Mouse (Mus musculus) forebrain, postnatal 0 days (tissue): ENCODE results near the gene Il1rap. TPM values are rescaled to one million over a fixed set of nuclear protein-coding genes. Genes with fewer than 3 reads are reported as not detected.

Experiments used
- ATAC-seq: fragments of 200-750 bp; cut with Nextera tagmentation; 2 replicates; pipeline ENCODE4 v1.8.0; 2017; ENCODE audit warnings: mild to moderate bottlenecking, moderate library complexity
- DNase-seq: peaks from one replicate; pipeline ENCODE4 v3.0.0-alpha.2; 2015
- H3K27ac ChIP-seq: fragments of 300-500 bp; sonication (generic); 2 replicates; pipeline ENCODE4 v1.5.1; 2014; ENCODE audit warnings: low read depth, mild to moderate bottlenecking, antibody characterized with exemption, low read length, moderate library complexity, mixed read lengths
- H3K27me3 ChIP-seq: fragments of 300-500 bp; sonication (generic); 2 replicates; pipeline ENCODE4 v1.6.1; 2014; ENCODE audit warnings: mild to moderate bottlenecking, low read length, mixed read lengths; ENCODE audit not compliant: insufficient read depth
- H3K36me3 ChIP-seq: fragments of 300-500 bp; sonication (generic); 2 replicates; pipeline ENCODE4 v1.6.1; 2014; ENCODE audit warnings: mild to moderate bottlenecking, moderate library complexity; ENCODE audit not compliant: insufficient read depth
- H3K4me1 ChIP-seq: fragments of 300-500 bp; sonication (generic); 2 replicates; pipeline ENCODE4 v1.6.1; 2014; ENCODE audit warnings: antibody characterized with exemption; ENCODE audit not compliant: insufficient read depth
- H3K4me2 ChIP-seq: fragments of 300-500 bp; sonication (generic); 2 replicates; pipeline ENCODE4 v1.6.1; 2014; ENCODE audit warnings: low read depth, mild to moderate bottlenecking, moderate library complexity
- H3K4me3 ChIP-seq: fragments of 300-500 bp; sonication (generic); 2 replicates; pipeline ENCODE4 v1.5.1; 2014; ENCODE audit warnings: low read depth, low read length, mixed read lengths
- H3K9ac ChIP-seq: fragments of 300-500 bp; sonication (generic); 2 replicates; pipeline ENCODE4 v1.6.1; 2014; ENCODE audit warnings: mild to moderate bottlenecking
- H3K9me3 ChIP-seq: fragments of 300-500 bp; sonication (generic); 2 replicates; pipeline ENCODE4 v1.6.1; 2016; ENCODE audit warnings: low read length
- CTCF ChIP-seq: sonication (generic); IDR thresholded peaks from 2 replicates; pipeline ENCODE4 v1.5.1; 2016; ENCODE audit warnings: antibody characterized with exemption, control low read depth, low read depth
- WGBS: fragments of 180-500 bp; shearing (Covaris S2); extraction: QIAGEN DNeasy Blood & Tissue Kit; methylation state at CpG from one replicate; pipeline ENCODE4 v1.1.7; 2014; 5-methylcytosine and 5-hydroxymethylcytosine counted together
- polyA plus RNA-seq: library from polyadenylated mRNA; unstranded; fragments of >200 nt; fragmentation: Nextera tagmentation; extraction: Ambion mirVana; gene quantifications from 2 replicates; pipeline ENCODE4 v1.2.1, GENCODE M21; 2015
- total RNA-seq: library from RNA; depleted of rRNA; stranded (reverse); fragments of >200 nt; gene quantifications from 2 replicates; pipeline ENCODE4 v1.2.3, GENCODE M21; 2014

Il1rap gene
- total and polyA plus RNA-seq, 2 experiments from 2014 or later: 4.7 to 9.3 TPM

DNA sequence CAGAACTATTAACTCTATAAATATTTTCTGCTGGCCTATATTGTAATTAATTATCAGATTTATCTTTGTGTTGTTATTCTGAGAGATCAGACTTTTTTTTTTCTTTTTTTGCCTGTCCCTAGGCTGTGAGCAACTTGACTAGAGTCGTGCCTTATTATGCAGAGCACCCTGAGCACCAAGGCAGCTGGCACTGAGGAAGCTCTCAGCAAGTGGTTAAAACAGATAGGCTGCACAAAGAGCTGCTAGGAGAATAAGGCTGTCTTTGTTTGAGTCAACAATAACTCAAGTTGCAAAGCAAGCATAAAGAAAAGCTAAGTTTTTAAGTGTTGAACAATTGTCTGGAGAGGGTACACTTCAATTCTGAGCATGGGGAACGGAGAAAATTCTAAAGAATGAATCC, 19.8 kb upstream of the Il1rap start:
- Histone ChIP-seq H3K4me1 (no peaks in the 10 kb centered on the region), H3K4me2 (no peak overlapping the region), H3K4me3 (no peak overlapping the region), H3K9ac (no peak overlapping the region), H3K9me3 (no peaks in the 10 kb centered on the region), H3K27ac (no peak overlapping the region), H3K27me3 (no peaks in the 10 kb centered on the region), H3K36me3 (no peaks in the 10 kb centered on the region)
- WGBS: 15% methylated on average over 2 of the region's 2 CpGs
- ATAC-seq (no peak), DNase-seq (no peak)
- no peak for TF ChIP-seq CTCF

DNA sequence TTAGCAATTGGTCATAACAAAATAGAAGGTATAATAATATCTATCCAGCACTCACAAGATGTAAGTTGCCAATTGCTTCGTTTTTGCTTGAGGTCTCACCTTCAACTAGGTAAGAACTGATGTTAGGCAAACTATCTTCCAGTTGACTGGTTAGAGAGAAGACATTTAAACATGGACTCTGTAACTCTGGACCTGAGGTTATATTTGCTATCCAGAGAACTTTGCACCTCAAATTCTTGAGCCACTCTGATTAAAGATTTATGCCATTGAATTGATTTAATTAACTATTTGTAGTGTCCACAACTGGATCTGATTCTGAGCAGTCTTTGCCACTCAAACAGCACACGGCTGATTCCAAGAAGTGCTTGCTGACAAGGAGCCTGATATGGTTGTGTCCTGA, 18.7 kb upstream of the Il1rap start:
- no peak for DNase-seq
- Histone ChIP-seq H3K4me3 (no peak overlapping the region), H3K27ac (no peak overlapping the region), H3K9me3 (no peaks in the 10 kb centered on the region), H3K36me3 (no peaks in the 10 kb centered on the region), H3K27me3 (no peaks in the 10 kb centered on the region), H3K9ac (no peak overlapping the region), H3K4me1 (no peaks in the 10 kb centered on the region), H3K4me2 (no peak overlapping the region)
- 84% methylated on average over 2 of the region's 2 CpGs for WGBS
- no peak for TF ChIP-seq CTCF
- no peak for ATAC-seq

DNA sequence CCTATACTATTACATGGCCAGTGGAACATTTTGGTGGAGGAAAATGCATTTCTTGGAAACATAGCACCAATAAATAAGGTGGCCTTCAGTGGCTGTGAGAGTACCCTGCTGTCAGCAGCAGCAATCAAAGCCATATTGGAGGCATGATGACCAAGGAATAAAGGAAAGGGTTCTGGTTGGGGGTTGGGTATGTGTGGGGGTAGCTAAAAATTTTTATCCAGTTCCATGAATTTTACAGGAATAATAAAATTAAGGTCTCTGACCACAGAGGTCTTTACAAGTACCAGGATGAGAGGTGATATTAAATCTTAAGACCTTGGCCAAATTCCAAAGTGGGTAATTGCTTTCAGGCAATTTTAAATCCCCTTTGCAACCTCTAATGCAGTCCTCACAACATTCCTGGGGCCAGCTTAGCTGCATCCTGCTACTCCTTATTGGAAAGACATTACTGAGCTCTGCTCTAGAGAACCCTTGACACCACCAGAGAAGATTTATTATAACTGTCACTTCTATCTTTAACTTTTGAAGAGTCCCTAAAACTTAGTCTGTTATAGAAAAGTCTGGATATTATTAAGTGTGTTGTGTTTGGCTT, 12.0 kb upstream of the Il1rap start:
- Histone ChIP-seq H3K27ac (no peak overlapping the region), H3K4me1 (no peaks in the 10 kb centered on the region), H3K27me3 (no peaks in the 10 kb centered on the region), H3K36me3 (no peaks in the 10 kb centered on the region), H3K9me3 (no peaks in the 10 kb centered on the region), H3K9ac (no peak overlapping the region), H3K4me2 (no peak overlapping the region), H3K4me3 (no peak overlapping the region)
- ATAC-seq (no peak), DNase-seq (no peak)
- no peak for TF ChIP-seq CTCF

DNA sequence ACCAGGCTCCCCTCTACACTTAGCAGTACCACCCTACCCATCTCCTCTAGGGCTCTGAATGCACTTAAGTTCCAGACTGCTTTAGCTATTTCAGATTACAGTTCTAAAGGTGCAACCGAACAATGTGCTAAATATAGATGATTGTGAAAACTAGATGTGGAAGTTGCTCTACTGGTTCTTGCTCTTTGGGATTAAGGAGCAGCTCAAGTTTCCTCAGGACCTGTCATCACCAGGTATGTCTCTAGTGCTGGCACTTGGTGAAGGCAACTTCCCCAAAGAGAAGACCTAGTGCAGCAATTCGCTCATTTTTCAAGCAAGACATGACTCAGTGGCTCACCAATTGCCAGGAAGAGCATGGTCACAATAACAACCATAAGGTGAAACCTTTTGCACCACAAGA, 9.7 kb upstream of the Il1rap start:
- H3K27ac ChIP-seq: no peak overlapping the region
- DNase-seq: no peak
- TF ChIP-seq CTCF: no peak
- H3K4me1 ChIP-seq: no peaks in the 10 kb centered on the region
- H3K36me3 ChIP-seq: no peaks in the 10 kb centered on the region
- H3K4me3 ChIP-seq: no peak overlapping the region
- H3K9me3 ChIP-seq: no peaks in the 10 kb centered on the region
- no peak for ATAC-seq
- WGBS: 88% methylated on average over 2 of the region's 2 CpGs
- H3K9ac ChIP-seq: no peak overlapping the region
- H3K27me3 ChIP-seq: no peaks in the 10 kb centered on the region
- H3K4me2 ChIP-seq: no peak overlapping the region

DNA sequence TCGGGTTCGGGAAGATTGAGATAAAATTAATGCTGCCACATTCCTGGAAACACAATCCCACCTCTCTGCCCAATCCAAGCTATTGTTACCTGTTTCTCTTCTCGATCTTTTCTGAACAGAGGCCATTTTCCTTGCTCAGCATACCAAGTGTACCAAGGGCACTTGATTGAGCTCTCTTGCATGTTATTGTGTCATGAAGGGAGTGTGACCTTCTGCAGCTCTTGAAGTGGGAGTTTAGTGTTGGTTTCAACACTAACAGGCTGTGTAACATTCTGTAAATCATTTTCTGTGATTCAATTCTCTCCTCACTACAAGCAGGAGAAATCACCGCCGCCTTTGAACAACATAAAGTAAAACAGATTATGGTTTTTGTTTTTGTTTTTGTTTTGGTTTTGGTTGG, 7.3 kb upstream of the Il1rap start:
- no peak overlapping the region for H3K9ac ChIP-seq
- no peak for TF ChIP-seq CTCF
- no peaks in the 10 kb centered on the region for H3K36me3 ChIP-seq
- H3K9me3 ChIP-seq: no peaks in the 10 kb centered on the region
- WGBS: 95% methylated on average over 5 of the region's 5 CpGs
- H3K4me1 ChIP-seq: no peaks in the 10 kb centered on the region
- no peak overlapping the region for H3K27ac ChIP-seq
- no peaks in the 10 kb centered on the region for H3K27me3 ChIP-seq
- no peak overlapping the region for H3K4me2 ChIP-seq
- DNase-seq (no peak), ATAC-seq (no peak)
- H3K4me3 ChIP-seq: no peak overlapping the region

DNA sequence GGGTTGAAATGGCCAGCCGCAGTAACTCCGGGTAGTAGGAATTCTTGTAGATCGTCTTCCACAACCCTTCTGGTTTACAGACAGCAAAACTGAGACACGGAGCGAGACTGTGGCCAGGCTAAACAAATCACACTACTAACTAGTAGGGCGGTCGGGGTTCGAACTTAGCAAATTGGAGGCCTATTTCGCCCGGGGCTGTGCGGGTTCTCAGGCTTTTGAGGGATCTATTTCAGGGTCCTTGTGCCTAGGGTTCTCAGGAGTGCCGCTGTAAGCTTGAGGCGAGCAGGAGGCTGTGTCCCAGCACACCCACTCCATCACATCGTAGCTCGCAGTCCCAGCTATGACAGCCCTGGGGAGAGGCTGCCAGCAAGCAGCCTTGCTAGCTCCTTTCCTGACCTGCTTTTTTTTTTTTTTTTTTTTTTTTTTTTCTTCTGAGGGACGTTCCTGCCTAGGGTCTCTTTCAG, 441 bp downstream of the Il1rap start:
- ATAC-seq (peak; percentile 56), DNase-seq (no peak)
- Histone ChIP-seq H3K27me3 (no peaks in the 10 kb centered on the region), H3K9me3 (no peaks in the 10 kb centered on the region), H3K9ac (peak overlapping the region; percentile 50), H3K36me3 (no peaks in the 10 kb centered on the region), H3K27ac (no peak overlapping the region; the same call in 1 of the 2 replicates), H3K4me2 (peak overlapping the region; percentile 86), H3K4me1 (no peaks in the 10 kb centered on the region), H3K4me3 (peak overlapping the region; percentile 62)
- 2% methylated on average over 16 of the region's 16 CpGs for WGBS
- no peak for TF ChIP-seq CTCF

DNA sequence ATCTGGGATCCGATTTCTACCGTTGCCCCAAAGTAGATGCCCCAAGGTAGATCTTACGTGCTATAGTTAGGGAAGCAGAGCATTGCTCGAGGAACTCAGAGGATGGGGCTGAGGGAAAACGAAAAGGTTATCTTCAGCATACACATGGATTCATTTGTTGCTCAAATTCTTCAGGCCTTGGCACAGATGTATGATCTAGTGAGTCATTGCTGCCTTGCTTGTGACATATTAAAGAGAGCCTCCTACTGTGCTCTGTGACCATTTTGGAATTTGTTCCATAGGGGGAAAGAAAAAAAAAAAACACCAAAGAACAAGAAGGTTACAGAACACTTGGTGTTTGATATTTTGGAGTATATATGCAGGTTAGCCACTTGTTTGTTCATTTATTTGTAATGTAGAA, 4.3 kb downstream of the Il1rap start:
- H3K27me3 ChIP-seq: no peaks in the 10 kb centered on the region
- WGBS: 95% methylated on average over 5 of the region's 5 CpGs
- no peak for TF ChIP-seq CTCF
- H3K9ac ChIP-seq: no peak overlapping the region
- no peak overlapping the region for H3K4me3 ChIP-seq
- DNase-seq (no peak), ATAC-seq (no peak)
- H3K36me3 ChIP-seq: no peaks in the 10 kb centered on the region
- no peak overlapping the region for H3K27ac ChIP-seq
- H3K4me1 ChIP-seq: no peaks in the 10 kb centered on the region
- no peaks in the 10 kb centered on the region for H3K9me3 ChIP-seq
- no peak overlapping the region for H3K4me2 ChIP-seq
